Mouse (Mus musculus): ENCODE results near the gene Scpep1. TPM values are rescaled to one million over a fixed set of nuclear protein-coding genes. Genes with fewer than 3 reads are reported as not detected.
"Not testable (repeated sequence)": the region's sequence is repeated elsewhere in the genome, so short reads cannot be mapped to it uniquely, and the experiment has no call there.

Gene Scpep1
- polyA plus RNA-seq, 1 experiment = 384 TPM

DNA sequence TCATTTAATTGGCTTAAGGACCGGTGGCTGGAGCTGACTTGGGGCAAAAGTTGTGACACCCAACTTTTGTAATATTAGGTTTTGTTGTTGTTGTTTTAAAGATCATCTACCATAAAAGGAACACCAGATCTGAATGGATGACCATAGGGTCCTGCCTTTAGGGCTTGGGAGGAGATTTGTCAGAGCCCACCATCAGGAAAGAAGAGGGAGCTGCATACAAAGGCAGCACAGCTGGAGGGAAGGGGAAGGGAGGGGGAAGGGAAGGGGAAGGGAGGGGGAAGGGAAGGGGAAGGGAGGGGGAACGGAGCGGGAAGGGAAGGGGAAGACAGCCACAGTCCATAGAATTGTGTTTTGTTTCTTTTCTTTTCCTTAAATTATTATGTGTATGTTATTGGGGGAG lies 43.1 kb upstream of the Scpep1 start:
- H3K4me3 ChIP-seq (ENCODE audit: insufficient read depth, low read length) = no peak overlapping the region
- H3K27ac ChIP-seq (ENCODE audit: insufficient read depth, low read length) = no peak overlapping the region
- peaks cover 10% of the 10 kb centered on the region for H3K4me1 ChIP-seq (ENCODE audit: control insufficient read depth, insufficient read depth, low read length)
- no peak for TF ChIP-seq CTCF (IDR thresholded peaks at IDR 0.05; ENCODE audit: borderline replicate concordance, insufficient read depth, low read length)
- no peak for TF ChIP-seq POLR2A (IDR thresholded peaks at IDR 0.05; ENCODE audit: low read depth, low read length)

DNA sequence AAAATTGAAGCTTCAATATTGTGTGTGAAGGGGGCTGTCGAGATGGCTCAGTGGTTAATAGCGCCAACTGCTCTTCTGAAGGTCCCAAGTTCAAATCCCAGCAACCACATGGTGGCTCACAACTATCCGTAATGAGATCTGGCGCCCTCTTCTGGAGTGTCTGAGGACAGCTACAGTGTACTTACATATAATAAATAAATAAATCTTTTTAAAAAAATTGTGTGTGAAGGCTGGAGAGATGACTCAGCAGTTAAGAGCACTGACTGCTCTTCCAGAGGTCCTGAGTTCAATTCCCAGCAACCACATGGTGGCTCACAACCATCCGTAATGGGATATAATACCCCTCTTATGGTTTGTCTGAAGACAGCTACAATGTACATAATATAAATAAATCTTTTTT lies 42.1 kb upstream of the Scpep1 start:
- H3K4me1 ChIP-seq (ENCODE audit: control insufficient read depth, insufficient read depth, low read length); H3K4me3 ChIP-seq (ENCODE audit: insufficient read depth, low read length); H3K27ac ChIP-seq (ENCODE audit: insufficient read depth, low read length): not testable (repeated sequence)

DNA sequence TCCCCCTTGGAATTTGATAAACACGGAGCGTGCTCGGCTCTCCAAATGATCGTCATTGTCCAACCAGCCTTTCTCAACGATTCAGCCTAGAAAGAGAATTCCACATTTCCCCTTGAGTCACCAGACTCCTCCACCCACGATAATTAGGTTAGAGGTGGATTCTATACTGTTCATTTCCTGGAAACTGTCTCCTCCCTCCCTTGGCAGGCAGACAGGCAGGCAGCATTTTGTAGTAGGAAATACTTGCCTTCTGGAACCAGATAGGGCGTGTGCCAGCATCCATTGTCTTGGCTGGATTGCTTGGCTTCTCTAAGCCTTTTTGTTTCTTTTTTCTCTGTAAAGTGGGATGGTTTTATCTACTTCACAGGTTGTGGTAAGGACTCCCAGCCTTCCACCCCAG lies 41.2 kb upstream of the Scpep1 start:
- no peak for TF ChIP-seq CTCF (IDR thresholded peaks at IDR 0.05; ENCODE audit: borderline replicate concordance, insufficient read depth, low read length)
- TF ChIP-seq POLR2A (IDR thresholded peaks at IDR 0.05; ENCODE audit: low read depth, low read length) = no peak
- Histone ChIP-seq H3K4me3 (ENCODE audit: insufficient read depth, low read length) (no peak overlapping the region), H3K4me1 (ENCODE audit: control insufficient read depth, insufficient read depth, low read length) (peaks cover 7% of the 10 kb centered on the region), H3K27ac (ENCODE audit: insufficient read depth, low read length) (peak overlapping the region; percentile 79)

DNA sequence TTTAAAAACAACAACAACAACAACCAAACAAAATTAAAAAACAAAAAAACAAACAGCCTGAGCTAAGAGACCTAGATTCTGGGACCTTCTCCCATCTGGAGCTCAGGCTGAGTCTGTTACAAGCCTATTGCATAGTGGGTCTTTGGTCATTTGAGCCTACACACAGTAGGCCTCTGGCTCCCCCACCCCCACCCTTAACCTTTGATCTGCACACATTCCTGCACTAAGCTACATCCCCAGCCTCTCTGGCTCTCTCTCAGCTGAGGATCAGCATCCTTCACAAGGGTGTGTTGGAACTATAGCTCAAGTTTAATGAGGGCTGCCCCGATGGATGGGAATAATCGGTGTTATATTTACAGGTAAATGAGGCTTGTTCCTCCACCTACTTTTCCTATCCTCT lies 40.4 kb upstream of the Scpep1 start:
- Histone ChIP-seq H3K27ac (ENCODE audit: insufficient read depth, low read length) (peak overlapping the region; percentile 79; the same call in 1 of the 2 replicates), H3K4me1 (ENCODE audit: control insufficient read depth, insufficient read depth, low read length) (peaks cover 5% of the 10 kb centered on the region), H3K4me3 (ENCODE audit: insufficient read depth, low read length) (no peak overlapping the region)
- no peak for TF ChIP-seq POLR2A (IDR thresholded peaks at IDR 0.05; ENCODE audit: low read depth, low read length)
- TF ChIP-seq CTCF (IDR thresholded peaks at IDR 0.05; ENCODE audit: borderline replicate concordance, insufficient read depth, low read length) = no peak

DNA sequence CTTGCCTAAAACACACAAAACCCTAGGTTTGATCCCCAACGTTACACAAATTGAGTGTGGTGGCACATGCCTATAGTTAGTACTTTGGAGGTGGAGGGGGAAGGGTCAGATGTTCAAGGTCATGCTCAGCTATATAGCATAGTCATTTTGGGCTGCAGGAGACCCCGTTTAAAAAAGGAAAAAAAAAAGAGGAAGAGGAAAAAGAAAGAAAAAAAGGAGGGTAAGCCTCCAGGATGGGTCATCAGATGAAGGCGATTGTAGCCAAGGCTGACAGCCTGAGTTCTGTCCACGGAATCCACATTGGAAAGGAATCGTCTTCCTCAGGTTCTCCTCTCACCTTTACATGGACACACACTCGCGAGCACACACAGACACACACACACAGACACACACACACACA lies 39.2 kb upstream of the Scpep1 start:
- Histone ChIP-seq H3K27ac (ENCODE audit: insufficient read depth, low read length) (no peak overlapping the region), H3K4me3 (ENCODE audit: insufficient read depth, low read length) (no peak overlapping the region), H3K4me1 (ENCODE audit: control insufficient read depth, insufficient read depth, low read length) (peaks cover 5% of the 10 kb centered on the region)
- TF ChIP-seq CTCF (IDR thresholded peaks at IDR 0.05; ENCODE audit: borderline replicate concordance, insufficient read depth, low read length) = no peak
- TF ChIP-seq POLR2A (IDR thresholded peaks at IDR 0.05; ENCODE audit: low read depth, low read length) = no peak

DNA sequence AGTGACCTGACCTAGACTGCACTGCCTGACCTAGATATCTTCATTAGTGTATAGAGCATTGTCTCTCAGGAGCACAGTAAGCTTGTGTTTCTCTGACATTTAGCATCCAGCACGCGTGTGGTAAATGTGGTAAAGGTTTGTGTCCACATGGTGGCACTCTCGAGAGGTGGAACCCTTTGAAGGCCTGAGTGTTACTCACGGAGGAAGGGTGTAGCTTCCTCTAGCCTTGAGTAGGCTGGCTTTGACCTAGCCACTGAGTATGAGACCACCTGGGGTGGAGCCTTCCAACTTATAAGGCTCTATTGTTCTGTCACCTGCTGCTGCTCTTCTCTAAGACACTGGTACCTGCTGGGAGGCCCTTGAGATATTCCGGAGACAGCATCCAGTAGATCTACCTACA lies 38.4 kb upstream of the Scpep1 start:
- Histone ChIP-seq H3K27ac (ENCODE audit: insufficient read depth, low read length) (no peak overlapping the region), H3K4me1 (ENCODE audit: control insufficient read depth, insufficient read depth, low read length) (peaks cover 5% of the 10 kb centered on the region), H3K4me3 (ENCODE audit: insufficient read depth, low read length) (no peak overlapping the region)
- TF ChIP-seq CTCF (IDR thresholded peaks at IDR 0.05; ENCODE audit: borderline replicate concordance, insufficient read depth, low read length) = 0 out of 2 replicates have a peak, but pooled peaks have one; percentile 14
- TF ChIP-seq POLR2A (IDR thresholded peaks at IDR 0.05; ENCODE audit: low read depth, low read length) = no peak

DNA sequence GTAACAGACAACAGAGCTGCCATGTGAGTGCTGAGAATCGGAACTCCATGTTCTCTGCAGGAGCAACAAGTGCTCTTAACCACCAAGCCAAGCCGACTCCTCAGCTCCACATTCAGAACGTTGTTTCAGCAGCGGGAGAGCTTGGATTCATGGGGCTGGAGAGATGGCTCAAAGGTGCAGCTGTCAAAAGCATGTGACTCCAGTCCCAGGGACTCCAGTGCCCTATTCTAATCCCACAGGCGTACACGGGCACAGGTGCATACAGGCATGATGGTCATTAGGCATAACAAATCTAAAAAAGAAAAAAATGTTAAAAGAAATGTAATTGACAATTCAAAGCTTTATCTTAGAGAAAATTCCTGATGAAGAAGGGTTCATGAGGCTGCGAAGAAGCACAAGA lies 37.9 kb upstream of the Scpep1 start:
- no peak for TF ChIP-seq POLR2A (IDR thresholded peaks at IDR 0.05; ENCODE audit: low read depth, low read length)
- H3K4me3 ChIP-seq (ENCODE audit: insufficient read depth, low read length) = no peak overlapping the region
- H3K27ac ChIP-seq (ENCODE audit: insufficient read depth, low read length) = no peak overlapping the region

DNA sequence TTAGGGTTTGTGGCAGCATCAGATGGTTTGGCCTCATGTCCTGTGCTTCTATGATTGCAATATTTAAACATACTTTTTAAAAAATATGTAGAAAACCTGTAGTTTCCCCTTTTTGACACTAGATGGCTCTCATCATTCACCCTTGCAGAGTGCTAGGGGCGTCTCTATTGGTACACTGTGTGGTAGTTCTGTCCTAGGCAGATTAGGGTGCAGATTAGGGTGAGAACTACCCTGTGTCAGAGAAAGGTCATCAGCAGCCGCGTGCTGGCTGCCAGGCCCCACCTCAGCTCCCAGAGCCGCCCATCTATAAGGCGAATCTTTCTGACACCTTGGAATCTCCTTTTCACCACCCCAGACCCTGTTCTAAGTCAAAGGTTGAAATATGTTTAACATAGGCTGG lies 34.3 kb upstream of the Scpep1 start:
- no peak overlapping the region for H3K4me3 ChIP-seq (ENCODE audit: insufficient read depth, low read length)
- TF ChIP-seq POLR2A (IDR thresholded peaks at IDR 0.05; ENCODE audit: low read depth, low read length) (no peak), CTCF (IDR thresholded peaks at IDR 0.05; ENCODE audit: borderline replicate concordance, insufficient read depth, low read length) (no peak)
- no peak overlapping the region for H3K27ac ChIP-seq (ENCODE audit: insufficient read depth, low read length)
- H3K4me1 ChIP-seq (ENCODE audit: control insufficient read depth, insufficient read depth, low read length) = no peaks in the 10 kb centered on the region

More for the DNA sequence above, 37.9 kb upstream of the Scpep1 start:
- peaks cover 5% of the 10 kb centered on the region for H3K4me1 ChIP-seq (ENCODE audit: control insufficient read depth, insufficient read depth, low read length)

DNA sequence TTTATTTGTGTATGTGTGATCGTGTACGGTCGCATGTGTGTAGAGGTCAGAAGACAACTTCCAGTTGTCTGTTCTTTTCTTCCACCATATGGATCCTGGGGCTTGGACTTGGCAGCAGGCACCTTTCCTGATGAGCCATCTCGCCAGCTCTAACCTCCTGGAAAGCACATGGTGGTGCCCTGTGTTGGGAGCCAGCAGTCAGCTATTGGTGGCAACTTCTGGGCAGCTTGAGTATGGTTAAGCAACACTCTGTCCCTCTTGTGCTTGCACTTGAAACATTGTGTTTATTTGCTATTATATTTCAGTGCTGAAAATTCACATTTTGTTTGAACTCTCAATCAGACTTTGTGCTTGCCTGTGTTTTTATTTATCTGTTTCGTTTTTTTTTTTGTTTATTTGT lies 33.7 kb upstream of the Scpep1 start:
- no peaks in the 10 kb centered on the region for H3K4me1 ChIP-seq (ENCODE audit: control insufficient read depth, insufficient read depth, low read length)
- H3K4me3 ChIP-seq (ENCODE audit: insufficient read depth, low read length) = no peak overlapping the region
- no peak overlapping the region for H3K27ac ChIP-seq (ENCODE audit: insufficient read depth, low read length)
- TF ChIP-seq POLR2A (IDR thresholded peaks at IDR 0.05; ENCODE audit: low read depth, low read length) (no peak), CTCF (IDR thresholded peaks at IDR 0.05; ENCODE audit: borderline replicate concordance, insufficient read depth, low read length) (no peak)

DNA sequence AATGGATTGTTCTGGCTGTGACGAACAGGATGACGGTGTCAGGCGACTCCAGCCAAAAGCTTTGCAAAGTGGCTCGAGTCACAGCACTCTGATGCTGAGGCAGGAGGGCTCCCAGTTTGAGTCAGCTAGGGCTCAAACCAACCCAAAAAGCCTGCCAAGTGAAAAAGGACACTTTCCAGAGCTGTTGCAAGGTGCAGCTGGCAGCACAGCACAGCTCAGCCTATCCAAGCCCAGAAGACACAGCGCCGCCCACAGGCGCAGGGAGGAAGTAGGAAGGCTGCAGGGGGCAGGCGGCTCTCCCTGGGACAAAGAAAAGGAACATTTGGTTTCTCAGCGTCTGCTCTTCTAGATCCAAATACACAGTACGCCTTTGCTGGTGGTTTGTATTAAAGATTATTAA lies 31.4 kb upstream of the Scpep1 start:
- Histone ChIP-seq H3K4me3 (ENCODE audit: insufficient read depth, low read length) (no peak overlapping the region), H3K4me1 (ENCODE audit: control insufficient read depth, insufficient read depth, low read length) (no peaks in the 10 kb centered on the region), H3K27ac (ENCODE audit: insufficient read depth, low read length) (no peak overlapping the region)
- no peak for TF ChIP-seq CTCF (IDR thresholded peaks at IDR 0.05; ENCODE audit: borderline replicate concordance, insufficient read depth, low read length)
- TF ChIP-seq POLR2A (IDR thresholded peaks at IDR 0.05; ENCODE audit: low read depth, low read length) = no peak

DNA sequence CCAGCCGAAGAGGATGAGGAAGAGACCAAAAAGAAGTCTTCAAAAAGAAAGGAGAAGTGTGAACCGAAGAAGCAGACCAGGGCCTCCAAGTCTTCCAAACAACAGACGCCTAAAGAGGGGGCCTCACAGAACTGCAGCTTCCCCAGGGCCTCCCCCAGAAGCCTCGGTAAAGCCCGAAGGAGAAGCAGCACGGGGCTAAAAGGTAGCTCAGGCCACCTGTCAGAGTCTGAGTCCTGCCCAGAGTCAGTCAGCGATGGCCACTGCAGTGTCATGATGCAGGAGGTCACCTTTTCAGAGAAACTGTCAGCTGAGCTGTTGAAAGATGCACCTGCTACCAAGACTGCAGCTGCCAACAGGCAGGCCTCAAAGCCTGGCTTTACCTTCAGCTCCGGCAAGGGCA lies 26.1 kb upstream of the Scpep1 start:
- Histone ChIP-seq H3K4me3 (ENCODE audit: insufficient read depth, low read length) (no peak overlapping the region), H3K27ac (ENCODE audit: insufficient read depth, low read length) (no peak overlapping the region), H3K4me1 (ENCODE audit: control insufficient read depth, insufficient read depth, low read length) (no peaks in the 10 kb centered on the region)
- TF ChIP-seq CTCF (IDR thresholded peaks at IDR 0.05; ENCODE audit: borderline replicate concordance, insufficient read depth, low read length) = no peak
- no peak for TF ChIP-seq POLR2A (IDR thresholded peaks at IDR 0.05; ENCODE audit: low read depth, low read length)

All from embryonic fibroblast, embryonic 13.5 days (primary cell).